Mouse (Mus musculus) brain, embryonic 14.5 days (tissue): ENCODE measurements around the gene Prr3.

Experiments used
- CTCF ChIP-seq: fragments of 200-500 bp; IDR thresholded peaks from 2 replicates; pipeline ENCODE4 v1.5.1; 2012; ENCODE audit warnings: inconsistent platforms, mild to moderate bottlenecking, moderate library complexity, borderline replicate concordance; ENCODE audit not compliant: insufficient read depth, insufficient read length; ENCODE audit errors: extremely low read depth
- POLR2A ChIP-seq: fragments of 200-500 bp; IDR thresholded peaks from 2 replicates; pipeline ENCODE4 v1.6.1; 2012; ENCODE audit warnings: mild to moderate bottlenecking, inconsistent platforms, borderline replicate concordance; ENCODE audit not compliant: poor library complexity, insufficient read depth, insufficient read length, severe bottlenecking; ENCODE audit errors: extremely low read depth

GRCm38 (mm10) chr17:35997713-35998510 is 17.9 kb upstream of the Prr3 start:
- TF ChIP-seq CTCF (no peak), POLR2A (no peak)
